Comparison of ENCODE assay signal across 8 mouse cellular contexts in the genomic region with DNA sequence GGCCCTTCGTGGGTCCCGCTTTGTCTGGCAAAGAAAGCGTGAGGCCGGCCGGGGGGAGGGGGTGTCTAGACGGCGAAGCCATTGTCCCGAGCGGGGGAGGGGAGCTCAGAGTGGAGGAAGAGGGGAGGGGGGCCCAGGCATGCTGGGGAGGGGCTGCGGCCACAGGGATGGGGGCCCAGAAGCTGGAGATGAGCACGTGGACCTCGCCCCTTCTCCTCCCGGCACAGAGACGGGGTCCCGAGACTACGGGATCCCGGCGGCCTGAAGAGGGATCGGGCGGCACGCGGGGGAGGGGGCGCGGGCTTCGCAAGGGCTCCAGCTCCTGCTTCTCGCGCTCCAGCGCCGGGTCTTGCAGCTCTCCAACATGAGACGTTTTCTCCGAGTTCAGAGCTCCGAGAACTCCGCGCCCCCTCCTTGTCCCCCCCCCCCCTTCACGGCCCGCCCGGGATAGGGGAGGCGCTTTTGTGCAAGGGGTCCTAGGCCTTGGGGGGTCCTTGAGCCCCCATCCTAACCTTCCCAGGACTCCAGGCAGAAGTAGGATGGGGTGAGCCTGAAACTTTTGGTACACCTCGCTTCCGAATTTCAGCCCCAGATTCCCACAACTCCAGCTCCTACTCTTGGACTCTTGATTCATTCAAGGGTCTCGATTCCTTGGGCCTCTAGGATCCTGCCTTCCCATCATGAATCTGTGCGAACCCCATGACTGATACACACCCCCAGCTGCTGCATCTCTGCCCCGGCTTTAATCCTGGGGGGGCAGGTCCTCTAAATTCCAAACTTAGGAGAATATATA. TPM values are rescaled to one million over a fixed set of nuclear protein-coding genes. Genes with fewer than 3 reads are reported as not detected.
DNase-seq lines count a peak whose midpoint lies in the region; ATAC-seq lines count a peak whose summit lies in the region.

No protein-coding gene starts in this region.

- peak; percentile 84 for ATAC-seq in hindbrain, embryonic 11.5 days (ENCODE audit: low FRiP score)
- ATAC-seq in liver, embryonic 11.5 days (replicated peaks; ENCODE audit: low FRiP score): peak; percentile 37; the same call in 1 of the 2 replicates
- peak; percentile 63 for ATAC-seq in neural tube, embryonic 14.5 days (ENCODE audit: low read depth)

- peak overlapping the region; percentile 84 for H3K9ac ChIP-seq in hindbrain, embryonic 11.5 days (ENCODE audit: low read depth, low read length)
- peak overlapping the region; percentile 64 for H3K9ac ChIP-seq in liver, embryonic 11.5 days (ENCODE audit: low read depth, low read length)
- H3K9ac ChIP-seq in neural tube, embryonic 14.5 days (replicated peaks; ENCODE audit: low read depth, low read length): peak overlapping the region; percentile 57

- under 1% methylated on average over 43 of the region's 43 CpGs for WGBS in embryonic facial prominence, embryonic 10.5 days
- WGBS in hindbrain, embryonic 11.5 days: under 1% methylated on average over 17 of the region's 43 CpGs
- under 1% methylated on average over 39 of the region's 43 CpGs for WGBS in liver, embryonic 11.5 days
- under 1% methylated on average over 32 of the region's 43 CpGs for WGBS in neural tube, embryonic 14.5 days

- H3K4me1 ChIP-seq in embryonic facial prominence, embryonic 10.5 days: peaks cover 63% of the 10 kb centered on the region
- peaks cover 17% of the 10 kb centered on the region for H3K4me1 ChIP-seq in hindbrain, embryonic 11.5 days (replicated peaks; ENCODE audit: control insufficient read depth, insufficient read depth, low read length)
- H3K4me1 ChIP-seq in liver, embryonic 11.5 days (replicated peaks; ENCODE audit: control insufficient read depth, insufficient read depth, low read length): peaks cover 30% of the 10 kb centered on the region
- H3K4me1 ChIP-seq in neural tube, embryonic 14.5 days (ENCODE audit: control insufficient read depth, insufficient read depth, low read length): peaks cover 13% of the 10 kb centered on the region; the same call in 1 of the 2 replicates

- H3K4me2 ChIP-seq in hindbrain, embryonic 11.5 days (replicated peaks; ENCODE audit: low read depth, low read length): peak overlapping the region; percentile 63
- H3K4me2 ChIP-seq in liver, embryonic 11.5 days: peak overlapping the region; percentile 97
- H3K4me2 ChIP-seq in neural tube, embryonic 14.5 days (ENCODE audit: low read depth, low read length): peak overlapping the region; percentile 85

- H3K4me3 ChIP-seq in embryonic facial prominence, embryonic 10.5 days: peak overlapping the region; percentile 90
- H3K4me3 ChIP-seq in hindbrain, embryonic 11.5 days (ENCODE audit: low read depth, low read length): peak overlapping the region; percentile 74
- H3K4me3 ChIP-seq in liver, embryonic 11.5 days (ENCODE audit: low read depth, low read length): peak overlapping the region; percentile 67
- H3K4me3 ChIP-seq in neural tube, embryonic 14.5 days (ENCODE audit: low read depth, low read length): peak overlapping the region; percentile 47

- H3K9me3 ChIP-seq in embryonic facial prominence, embryonic 10.5 days: no peaks in the 10 kb centered on the region
- H3K9me3 ChIP-seq in hindbrain, embryonic 11.5 days (ENCODE audit: control insufficient read depth, low read length): no peaks in the 10 kb centered on the region
- no peaks in the 10 kb centered on the region for H3K9me3 ChIP-seq in liver, embryonic 11.5 days (ENCODE audit: control insufficient read depth, low read length)
- H3K9me3 ChIP-seq in neural tube, embryonic 14.5 days (ENCODE audit: control insufficient read depth, low read length): no peaks in the 10 kb centered on the region

- peak; percentile 70 for DNase-seq in adrenal gland, postnatal 10 days
- DNase-seq in adrenal gland, adult 8-10 months: no peak
- DNase-seq in 3134 (ENCODE audit: extremely low read depth, insufficient read length, low spot score): peak; percentile 49
- DNase-seq in embryonic facial prominence, embryonic 10.5 days (ENCODE audit: low spot score): peak; percentile 94
- peak; percentile 94 for DNase-seq in hindbrain, embryonic 11.5 days (ENCODE audit: low spot score)
- DNase-seq in liver, embryonic 11.5 days (ENCODE audit: low spot score): peak; percentile 79
- no peak for DNase-seq in frontal cortex, postnatal 36 days (ENCODE audit: low spot score in 2 of 2)

- H3K27me3 ChIP-seq in embryonic facial prominence, embryonic 10.5 days (replicated peaks; ENCODE audit: low read depth, poor library complexity, severe bottlenecking): peaks cover 23% of the 10 kb centered on the region
- H3K27me3 ChIP-seq in hindbrain, embryonic 11.5 days (ENCODE audit: control insufficient read depth, insufficient read depth, low read length): no peaks in the 10 kb centered on the region; the same call in 1 of the 2 replicates
- peaks cover 37% of the 10 kb centered on the region for H3K27me3 ChIP-seq in liver, embryonic 11.5 days (replicated peaks; ENCODE audit: control insufficient read depth, insufficient read depth, low read length)
- no peaks in the 10 kb centered on the region for H3K27me3 ChIP-seq in neural tube, embryonic 14.5 days (ENCODE audit: control insufficient read depth, insufficient read depth, low read length)

- H3K36me3 ChIP-seq in embryonic facial prominence, embryonic 10.5 days (replicated peaks): peaks cover 17% of the 10 kb centered on the region
- no peaks in the 10 kb centered on the region for H3K36me3 ChIP-seq in hindbrain, embryonic 11.5 days (ENCODE audit: control insufficient read depth, insufficient read depth, low read length)
- H3K36me3 ChIP-seq in liver, embryonic 11.5 days (ENCODE audit: control insufficient read depth, insufficient read depth, low read length): no peaks in the 10 kb centered on the region
- H3K36me3 ChIP-seq in neural tube, embryonic 14.5 days (ENCODE audit: control insufficient read depth, insufficient read depth, low read length): no peaks in the 10 kb centered on the region

- H3K27ac ChIP-seq in embryonic facial prominence, embryonic 10.5 days (replicated peaks): peak overlapping the region; percentile 96
- H3K27ac ChIP-seq in hindbrain, embryonic 11.5 days (ENCODE audit: low read depth, low read length): peak overlapping the region; percentile 87
- peak overlapping the region; percentile 66 for H3K27ac ChIP-seq in liver, embryonic 11.5 days (ENCODE audit: low read depth, low read length)
- peak overlapping the region; percentile 72 for H3K27ac ChIP-seq in neural tube, embryonic 14.5 days (ENCODE audit: low read depth, low read length)

RNA-seq across cellular contexts. Expression of gene Notch3, which starts 0.7 kb away (rescaled TPM):
- total RNA-seq in adrenal gland, postnatal 10 days (2021): 10 to 100 TPM; 24.9 to 31.7 TPM
- total RNA-seq in adrenal gland, adult 8-10 months (2022): 10 to 100 TPM in 1 of 4 experiments, 1 to 10 TPM in 3; 5.7 to 10.7 (median 7.3) TPM
- 23.7 and 24.5 TPM in 2 replicates for polyA plus RNA-seq in embryonic facial prominence, embryonic 10.5 days (2016; fragmentation: Nextera tagmentation; extraction: Ambion mirVana)
- polyA plus RNA-seq in hindbrain, embryonic 11.5 days (2014; fragmentation: Nextera tagmentation; extraction: Ambion mirVana): 20.3 and 24.7 TPM in 2 replicates
- polyA plus RNA-seq in liver, embryonic 11.5 days (2014; fragmentation: Nextera tagmentation; extraction: Ambion mirVana): 5.1 and 5.4 TPM in 2 replicates
- polyA plus RNA-seq in neural tube, embryonic 14.5 days (2014; fragmentation: Nextera tagmentation; extraction: Ambion mirVana): 8.0 and 8.3 TPM in 2 replicates

RNA-seq across cellular contexts. Expression of gene Ephx3, which starts 23.4 kb away (rescaled TPM):
- total RNA-seq in adrenal gland, postnatal 10 days (2021): under 1 TPM in 1 of 2 experiments, not detected in 1; 0.42 TPM
- under 1 TPM; 0.13 to 0.43 (median 0.31) TPM for total RNA-seq in adrenal gland, adult 8-10 months (2022)
- 0.12 TPM in 1 of 2 replicates, not detected in the other for polyA plus RNA-seq in embryonic facial prominence, embryonic 10.5 days (2016; fragmentation: Nextera tagmentation; extraction: Ambion mirVana)
- 0.14 and 0.20 TPM in 2 replicates for polyA plus RNA-seq in hindbrain, embryonic 11.5 days (2014; fragmentation: Nextera tagmentation; extraction: Ambion mirVana)
- polyA plus RNA-seq in liver, embryonic 11.5 days (2014; fragmentation: Nextera tagmentation; extraction: Ambion mirVana): 0.14 TPM in 1 of 2 replicates, not detected in the other
- polyA plus RNA-seq in neural tube, embryonic 14.5 days (2014; fragmentation: Nextera tagmentation; extraction: Ambion mirVana): 0.33 and 0.46 TPM in 2 replicates

Comparison
In these comparisons a context has a peak if more than half of its experiments do, and no peak if none do; other contexts are left out.
1. DNase-seq: peak in adrenal gland, postnatal 10 days (single experiment), 3134 (single experiment), embryonic facial prominence, embryonic 10.5 days (single experiment), hindbrain, embryonic 11.5 days (single experiment) and liver, embryonic 11.5 days (single experiment); none in adrenal gland, adult 8-10 months (single experiment) and frontal cortex, postnatal 36 days (0 of 2).
2. Peak in every context shown above with its lines, with median percentiles within 50 percentile points of each other: H3K27ac ChIP-seq, H3K4me3 ChIP-seq, ATAC-seq, H3K4me2 ChIP-seq and H3K9ac ChIP-seq.